Mouse (Mus musculus): ENCODE results near the gene Msantd2. TPM values are rescaled to one million over a fixed set of nuclear protein-coding genes. Genes with fewer than 3 reads are reported as not detected.

Gene Msantd2
- polyA plus RNA-seq, 1 experiment from 2014 or later, result 38.0 TPM

DNA sequence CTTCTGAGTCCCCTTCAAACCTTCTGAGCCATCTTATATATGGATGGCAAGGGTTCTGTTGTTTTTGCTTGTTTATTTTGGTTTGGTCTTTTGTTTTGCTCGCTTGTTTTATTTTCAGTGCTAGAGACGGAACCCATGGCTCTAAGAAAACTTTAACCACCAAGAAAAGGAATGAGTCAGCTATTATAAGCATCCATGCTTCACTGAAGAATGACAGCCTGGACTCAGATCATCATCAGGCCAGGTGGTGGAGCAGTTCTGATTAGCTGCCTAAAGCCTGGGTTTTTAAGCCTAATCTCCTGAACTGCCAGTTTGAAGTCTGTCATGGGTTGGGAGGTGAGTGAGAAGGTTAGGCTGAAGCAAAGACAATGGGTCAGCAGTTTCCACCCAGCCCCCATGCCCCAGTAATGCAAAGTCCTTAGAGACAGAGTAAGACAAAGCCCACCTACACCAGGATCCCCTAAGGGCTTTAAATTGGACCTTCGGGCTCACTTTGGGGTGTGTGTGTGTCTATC, 15.5 kb upstream of the Msantd2 start:
- no peaks in the 10 kb centered on the region for H3K27me3 ChIP-seq (ENCODE audit: low read depth, poor library complexity, severe bottlenecking)
- 86% methylated on average over 3 of the region's 3 CpGs for WGBS
- H3K36me3 ChIP-seq, result no peaks in the 10 kb centered on the region
- H3K4me3 ChIP-seq, result no peak overlapping the region
- no peak for DNase-seq (ENCODE audit: low spot score)
- no peaks in the 10 kb centered on the region for H3K4me1 ChIP-seq
- H3K27ac ChIP-seq, result no peak overlapping the region
- H3K9me3 ChIP-seq (replicated peaks), result no peaks in the 10 kb centered on the region

DNA sequence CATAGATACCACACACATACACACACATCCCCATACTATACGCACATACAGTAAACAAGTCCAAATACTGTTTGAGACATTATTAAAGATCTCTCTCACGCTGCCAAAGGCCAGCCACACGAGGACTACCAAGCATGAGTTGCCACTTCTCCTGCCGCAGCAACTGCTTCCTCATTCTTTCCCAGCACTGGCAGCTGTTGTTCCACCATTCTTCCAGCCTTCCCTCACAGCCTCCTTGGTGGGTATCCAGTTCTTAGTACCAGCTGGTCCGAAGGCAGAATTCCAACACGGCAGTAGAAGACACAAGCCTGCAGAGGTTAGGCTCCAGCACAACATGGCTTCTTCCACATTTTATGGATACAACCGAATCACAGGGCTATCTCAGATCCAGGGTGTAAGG, 14.2 kb upstream of the Msantd2 start:
- 94% methylated on average over 7 of the region's 7 CpGs for WGBS
- Histone ChIP-seq H3K4me3 (no peak overlapping the region), H3K27ac (no peak overlapping the region), H3K9me3 (replicated peaks) (no peaks in the 10 kb centered on the region), H3K4me1 (no peaks in the 10 kb centered on the region), H3K36me3 (no peaks in the 10 kb centered on the region), H3K27me3 (ENCODE audit: low read depth, poor library complexity, severe bottlenecking) (no peaks in the 10 kb centered on the region)
- no peak for DNase-seq (ENCODE audit: low spot score)

DNA sequence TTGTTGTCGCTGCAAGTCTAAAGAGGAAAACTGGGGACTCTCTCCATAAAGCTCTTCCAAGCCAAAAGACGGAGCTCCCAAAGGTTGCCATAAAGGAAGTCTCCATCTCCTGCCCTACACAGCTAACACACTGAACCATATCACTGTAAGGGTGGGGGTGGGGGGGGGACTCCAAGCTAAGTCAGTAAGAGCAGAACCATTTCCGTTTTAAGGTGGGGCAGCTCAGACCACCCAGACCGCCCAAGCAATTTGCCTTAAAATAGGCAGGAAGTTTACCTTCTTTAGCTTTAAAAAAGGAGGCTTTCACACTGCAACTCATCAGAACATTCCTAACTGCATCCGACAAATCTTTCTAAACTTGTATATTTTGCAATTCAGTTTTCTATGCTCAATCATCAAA, 4.0 kb upstream of the Msantd2 start:
- Histone ChIP-seq H3K27ac (no peak overlapping the region), H3K4me1 (peaks cover 10% of the 10 kb centered on the region), H3K27me3 (ENCODE audit: low read depth, poor library complexity, severe bottlenecking) (no peaks in the 10 kb centered on the region), H3K36me3 (no peaks in the 10 kb centered on the region), H3K4me3 (no peak overlapping the region), H3K9me3 (replicated peaks) (no peaks in the 10 kb centered on the region)
- DNase-seq (ENCODE audit: low spot score), result no peak
- WGBS, result 65% methylated on average over 5 of the region's 5 CpGs

DNA sequence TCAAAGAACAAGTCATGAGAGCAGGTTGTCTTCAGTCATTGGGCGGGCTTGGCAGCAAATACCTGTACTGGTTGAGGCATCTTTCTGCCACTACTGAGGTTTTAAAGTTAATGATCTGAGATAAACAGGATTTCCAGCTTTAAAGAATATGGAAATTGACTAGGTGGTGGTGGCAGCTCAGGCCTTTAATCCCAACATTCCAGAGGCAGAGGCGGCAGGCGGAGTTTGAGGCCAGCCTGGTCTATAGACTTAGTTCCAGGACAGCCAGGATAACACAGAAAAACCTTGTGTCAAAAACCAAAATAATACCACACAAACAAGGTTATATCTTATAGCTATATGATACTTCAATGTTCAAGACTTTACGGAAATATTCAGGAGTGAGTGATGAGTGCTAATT, 1.1 kb upstream of the Msantd2 start:
- Histone ChIP-seq H3K9me3 (replicated peaks) (no peaks in the 10 kb centered on the region), H3K4me1 (peaks cover 18% of the 10 kb centered on the region), H3K27me3 (ENCODE audit: low read depth, poor library complexity, severe bottlenecking) (no peaks in the 10 kb centered on the region), H3K27ac (peak overlapping the region; percentile 99; the same call in 1 of the 2 replicates), H3K36me3 (peaks cover 11% of the 10 kb centered on the region), H3K4me3 (peak overlapping the region; percentile 99)
- WGBS, result 42% methylated on average over 4 of the region's 4 CpGs
- no peak for DNase-seq (ENCODE audit: low spot score)

- Histone ChIP-seq H3K4me1 (peaks cover 18% of the 10 kb centered on the region), H3K27ac (peak overlapping the region; percentile 99), H3K4me3 (peak overlapping the region; percentile 99), H3K27me3 (ENCODE audit: low read depth, poor library complexity, severe bottlenecking) (no peaks in the 10 kb centered on the region), H3K9me3 (replicated peaks) (no peaks in the 10 kb centered on the region), H3K36me3 (peaks cover 26% of the 10 kb centered on the region)
- 0% methylated on average over 75 of the region's 75 CpGs for WGBS
- DNase-seq (ENCODE audit: low spot score), result peak; percentile 81
These were observed 464 bp downstream of the Msantd2 start for GRCm38 (mm10) chr9:37489446-37490120.

DNA sequence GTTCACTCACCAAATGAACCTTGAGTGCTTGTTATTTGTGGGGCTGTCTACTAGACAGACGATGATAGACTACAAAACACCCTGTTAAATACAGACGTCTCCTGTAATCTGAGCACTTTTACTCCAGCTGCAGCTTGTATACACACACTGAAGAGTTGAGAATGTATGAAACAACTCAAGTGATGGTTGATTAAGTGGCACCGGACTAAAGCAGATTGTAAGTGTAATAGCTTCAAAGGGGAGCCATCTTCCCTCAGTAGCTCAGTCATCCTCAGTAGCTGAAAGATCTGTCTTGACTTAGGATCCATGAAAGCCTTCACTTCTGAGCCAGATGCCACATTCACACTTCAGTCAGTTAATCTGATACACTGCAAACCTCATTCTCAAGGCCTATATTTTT, 6.6 kb downstream of the Msantd2 start:
- Histone ChIP-seq H3K36me3 (peaks cover 43% of the 10 kb centered on the region), H3K9me3 (replicated peaks) (no peaks in the 10 kb centered on the region), H3K4me3 (no peak overlapping the region), H3K27ac (no peak overlapping the region), H3K4me1 (peaks cover 3% of the 10 kb centered on the region), H3K27me3 (ENCODE audit: low read depth, poor library complexity, severe bottlenecking) (no peaks in the 10 kb centered on the region)
- no peak for DNase-seq (ENCODE audit: low spot score)
- 63% methylated on average over 3 of the region's 3 CpGs for WGBS

DNA sequence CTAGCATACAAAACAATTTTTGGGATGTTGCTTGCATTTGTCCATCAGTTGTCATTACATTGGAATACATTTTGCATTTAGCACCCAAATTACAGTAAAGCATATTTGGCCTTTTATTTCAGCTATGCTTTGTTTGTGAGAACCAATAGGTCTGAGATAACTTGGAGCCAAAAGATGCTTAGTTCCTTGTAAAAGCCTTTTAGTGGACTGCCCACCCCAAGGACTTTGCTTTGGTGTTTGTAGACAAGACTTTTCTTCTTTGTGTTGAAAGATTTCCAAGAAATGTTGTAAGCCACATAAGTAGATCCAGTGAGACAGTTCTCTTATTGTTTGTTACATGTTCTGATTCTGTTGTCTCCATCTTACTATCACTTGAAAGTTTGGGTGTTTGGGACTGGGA, 7.2 kb downstream of the Msantd2 start:
- Histone ChIP-seq H3K27me3 (ENCODE audit: low read depth, poor library complexity, severe bottlenecking) (no peaks in the 10 kb centered on the region), H3K4me1 (no peaks in the 10 kb centered on the region), H3K36me3 (peaks cover 43% of the 10 kb centered on the region), H3K27ac (no peak overlapping the region), H3K4me3 (no peak overlapping the region), H3K9me3 (replicated peaks) (no peaks in the 10 kb centered on the region)
- DNase-seq (ENCODE audit: low spot score), result no peak

- H3K27me3 ChIP-seq (ENCODE audit: low read depth, poor library complexity, severe bottlenecking), result no peaks in the 10 kb centered on the region
- no peak overlapping the region for H3K4me3 ChIP-seq
- no peak overlapping the region for H3K27ac ChIP-seq
- DNase-seq (ENCODE audit: low spot score), result no peak
- no peaks in the 10 kb centered on the region for H3K4me1 ChIP-seq
- 84% methylated on average over 3 of the region's 3 CpGs for WGBS
- no peaks in the 10 kb centered on the region for H3K9me3 ChIP-seq (replicated peaks)
- H3K36me3 ChIP-seq, result peaks cover 25% of the 10 kb centered on the region
These were observed 11.1 kb downstream of the Msantd2 start for GRCm38 (mm10) chr9:37500201-37500600.

DNA sequence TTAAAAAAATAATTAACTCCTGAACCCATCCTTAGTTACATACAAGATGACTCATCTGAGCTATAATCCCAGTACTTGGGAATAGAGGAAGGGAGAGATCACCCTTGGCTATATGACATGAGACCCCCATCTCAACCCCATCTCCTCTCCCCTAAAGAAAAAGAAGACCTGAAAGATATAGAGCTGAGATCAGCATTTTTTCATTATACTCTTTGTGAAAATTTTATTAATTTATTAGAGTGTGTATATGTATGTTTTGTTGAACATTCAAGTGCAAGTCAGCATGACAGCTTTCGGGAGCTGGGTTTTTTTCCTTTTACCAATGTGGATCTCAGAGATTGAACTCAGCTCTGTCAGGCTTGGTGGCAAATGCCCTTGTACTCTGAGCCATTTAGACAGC, 12.1 kb downstream of the Msantd2 start:
- Histone ChIP-seq H3K9me3 (replicated peaks) (no peaks in the 10 kb centered on the region), H3K36me3 (peaks cover 19% of the 10 kb centered on the region), H3K27ac (no peak overlapping the region), H3K27me3 (ENCODE audit: low read depth, poor library complexity, severe bottlenecking) (no peaks in the 10 kb centered on the region), H3K4me1 (no peaks in the 10 kb centered on the region), H3K4me3 (no peak overlapping the region)
- 89% methylated on average over 1 of the region's 1 CpGs for WGBS
- DNase-seq (ENCODE audit: low spot score), result no peak

GRCm38 (mm10) chr9:37504348-37504747, 15.2 kb downstream of the Msantd2 start:
- H3K27me3 ChIP-seq (ENCODE audit: low read depth, poor library complexity, severe bottlenecking), result no peaks in the 10 kb centered on the region
- H3K9me3 ChIP-seq (replicated peaks), result no peaks in the 10 kb centered on the region
- H3K27ac ChIP-seq, result no peak overlapping the region
- peaks cover 25% of the 10 kb centered on the region for H3K36me3 ChIP-seq
- no peak overlapping the region for H3K4me3 ChIP-seq
- no peaks in the 10 kb centered on the region for H3K4me1 ChIP-seq
- DNase-seq (ENCODE audit: low spot score), result no peak

- H3K9me3 ChIP-seq (replicated peaks), result no peaks in the 10 kb centered on the region
- WGBS, result 98% methylated on average over 1 of the region's 1 CpGs
These were observed 16.9 kb downstream of the Msantd2 start for GRCm38 (mm10) chr9:37506023-37506422.

DNA sequence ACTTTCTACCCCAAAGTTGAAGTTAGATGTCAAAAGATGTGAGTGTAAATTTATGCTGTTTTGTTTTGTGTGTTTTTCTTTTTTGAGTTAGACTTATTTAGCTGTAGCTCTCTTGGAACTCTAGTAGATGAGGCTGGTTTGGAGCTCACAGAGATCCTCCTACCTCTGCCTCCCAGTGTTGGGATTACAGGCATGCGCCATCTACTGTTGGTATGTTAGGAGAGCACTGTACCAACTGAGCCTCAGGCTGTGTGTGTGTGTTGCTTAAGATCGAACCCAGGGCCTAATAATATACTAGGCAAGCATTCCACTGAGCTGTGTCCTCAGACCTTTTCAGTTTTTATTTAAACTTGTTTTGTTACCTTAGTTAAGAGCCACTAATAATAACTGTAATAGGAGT, 23.0 kb downstream of the Msantd2 start:
- no peaks in the 10 kb centered on the region for H3K9me3 ChIP-seq (replicated peaks)
- peaks cover 6% of the 10 kb centered on the region; the same call in 1 of the 2 replicates for H3K36me3 ChIP-seq
- no peak for DNase-seq (ENCODE audit: low spot score)
- no peak overlapping the region for H3K27ac ChIP-seq
- WGBS, result 90% methylated on average over 2 of the region's 2 CpGs
- no peak overlapping the region for H3K4me3 ChIP-seq
- no peaks in the 10 kb centered on the region for H3K4me1 ChIP-seq
- H3K27me3 ChIP-seq (ENCODE audit: low read depth, poor library complexity, severe bottlenecking), result no peaks in the 10 kb centered on the region

More at GRCm38 (mm10) chr9:37506023-37506422, 16.9 kb downstream of the Msantd2 start:
- no peaks in the 10 kb centered on the region for H3K4me1 ChIP-seq
- peaks cover 15% of the 10 kb centered on the region for H3K36me3 ChIP-seq
- DNase-seq (ENCODE audit: low spot score), result no peak
- H3K27me3 ChIP-seq (ENCODE audit: low read depth, poor library complexity, severe bottlenecking), result no peaks in the 10 kb centered on the region
- no peak overlapping the region for H3K27ac ChIP-seq
- no peak overlapping the region for H3K4me3 ChIP-seq

- Histone ChIP-seq H3K4me3 (no peak overlapping the region), H3K9me3 (replicated peaks) (no peaks in the 10 kb centered on the region), H3K27ac (no peak overlapping the region), H3K27me3 (ENCODE audit: low read depth, poor library complexity, severe bottlenecking) (no peaks in the 10 kb centered on the region), H3K36me3 (peaks cover 12% of the 10 kb centered on the region), H3K4me1 (no peaks in the 10 kb centered on the region)
- DNase-seq (ENCODE audit: low spot score), result no peak
- WGBS, result 91% methylated on average over 3 of the region's 3 CpGs
These were observed 25.3 kb downstream of the Msantd2 start for GRCm38 (mm10) chr9:37514456-37514855.

DNA sequence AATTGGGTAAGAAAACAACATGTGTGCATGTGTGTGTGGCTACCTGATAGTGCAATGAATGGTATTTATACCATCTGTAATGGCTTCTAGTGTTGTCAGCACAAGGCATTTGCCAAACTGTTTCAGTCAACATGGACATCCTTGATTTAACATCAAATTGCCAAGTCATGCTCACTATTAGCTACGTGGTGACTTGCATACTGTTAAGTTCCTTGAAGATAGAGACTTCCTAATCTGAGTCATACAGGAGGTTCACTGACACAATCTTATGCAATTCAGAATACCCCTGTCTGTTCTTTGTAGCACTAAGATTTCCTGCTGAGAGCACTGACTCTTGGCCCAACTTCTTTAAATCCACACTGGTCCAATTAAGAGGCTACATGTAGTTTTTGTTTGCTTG, 28.3 kb downstream of the Msantd2 start:
- 83% methylated on average over 1 of the region's 1 CpGs for WGBS
- no peak for DNase-seq (ENCODE audit: low spot score)
- Histone ChIP-seq H3K4me3 (no peak overlapping the region), H3K27ac (no peak overlapping the region), H3K27me3 (ENCODE audit: low read depth, poor library complexity, severe bottlenecking) (no peaks in the 10 kb centered on the region), H3K36me3 (peaks cover 40% of the 10 kb centered on the region), H3K4me1 (no peaks in the 10 kb centered on the region), H3K9me3 (replicated peaks) (no peaks in the 10 kb centered on the region)
